Mouse (Mus musculus): Measurements from ENCODE around the gene Hdac10. TPM values are rescaled to one million over a fixed set of nuclear protein-coding genes. Genes with fewer than 3 reads are reported as not detected.
A peak's percentile ranks its signal among the peaks of the same experiment; 100 is the strongest.

Gene Hdac10
- polyA plus RNA-seq, 1 experiment from 2014 or later = 18.5 TPM

DNA sequence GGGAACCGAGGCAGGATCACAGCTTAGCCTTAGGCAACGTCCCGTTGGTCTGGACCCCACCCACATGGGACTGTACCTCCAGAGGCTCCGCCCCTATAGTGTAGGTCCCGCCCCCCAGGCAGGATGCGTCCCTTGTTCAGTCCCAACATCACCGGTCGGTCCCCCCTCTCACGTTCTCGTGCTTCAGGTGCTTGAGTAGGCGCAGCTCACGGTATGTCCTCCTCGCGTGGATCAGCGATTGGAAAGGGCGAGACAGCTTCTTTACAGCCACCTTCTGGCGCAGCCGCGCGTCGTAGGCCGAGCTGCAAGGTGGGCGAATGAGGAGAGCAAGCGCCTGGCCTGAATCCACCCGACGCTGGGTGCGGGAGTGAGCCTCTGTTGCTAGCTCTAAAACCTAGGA, 18.0 kb upstream of the Hdac10 start:
- WGBS = 3% methylated on average over 27 of the region's 27 CpGs
- Histone ChIP-seq H3K36me3 (peaks cover 46% of the 10 kb centered on the region), H3K4me1 (replicated peaks) (peaks cover 66% of the 10 kb centered on the region), H3K27me3 (ENCODE audit: insufficient read depth, poor library complexity, severe bottlenecking) (peaks cover 56% of the 10 kb centered on the region), H3K27ac (peak overlapping the region; percentile 76), H3K9me3 (no peaks in the 10 kb centered on the region), H3K4me3 (peak overlapping the region; percentile 71)
- DNase-seq (ENCODE audit: low spot score) = peak; percentile 45

DNA sequence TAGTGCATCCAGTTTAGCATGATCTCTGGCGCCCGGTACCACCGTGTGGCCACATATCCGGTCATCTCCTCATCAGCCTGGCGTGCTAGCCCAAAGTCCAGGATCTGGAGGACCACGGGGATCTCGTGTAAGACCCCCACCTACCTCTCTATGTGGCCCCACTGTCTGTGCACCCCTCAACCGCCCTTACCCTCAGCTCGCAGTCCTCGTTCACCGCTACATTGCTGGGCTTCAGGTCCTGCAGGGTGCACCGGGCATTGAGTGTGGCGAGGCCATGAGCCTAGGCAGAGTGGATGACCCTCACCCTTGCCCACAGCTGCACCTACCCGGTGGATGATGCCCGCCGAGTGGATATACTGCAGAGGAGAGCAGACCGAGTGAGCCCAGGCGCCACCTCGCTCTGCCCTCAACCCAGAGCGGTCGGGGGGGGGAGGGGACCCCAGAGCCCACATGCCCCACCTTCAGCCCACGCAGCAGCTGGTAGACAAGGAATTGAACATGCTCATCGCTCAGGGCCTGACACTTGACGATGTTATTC, 17.4 kb upstream of the Hdac10 start:
- Histone ChIP-seq H3K4me1 (replicated peaks) (peaks cover 68% of the 10 kb centered on the region), H3K27ac (no peak overlapping the region; the same call in 1 of the 2 replicates), H3K9me3 (no peaks in the 10 kb centered on the region), H3K27me3 (ENCODE audit: insufficient read depth, poor library complexity, severe bottlenecking) (peaks cover 63% of the 10 kb centered on the region), H3K36me3 (peaks cover 46% of the 10 kb centered on the region), H3K4me3 (peak overlapping the region; percentile 71; the same call in 1 of the 2 replicates)
- WGBS = 76% methylated on average over 24 of the region's 24 CpGs
- DNase-seq (ENCODE audit: low spot score) = no peak

DNA sequence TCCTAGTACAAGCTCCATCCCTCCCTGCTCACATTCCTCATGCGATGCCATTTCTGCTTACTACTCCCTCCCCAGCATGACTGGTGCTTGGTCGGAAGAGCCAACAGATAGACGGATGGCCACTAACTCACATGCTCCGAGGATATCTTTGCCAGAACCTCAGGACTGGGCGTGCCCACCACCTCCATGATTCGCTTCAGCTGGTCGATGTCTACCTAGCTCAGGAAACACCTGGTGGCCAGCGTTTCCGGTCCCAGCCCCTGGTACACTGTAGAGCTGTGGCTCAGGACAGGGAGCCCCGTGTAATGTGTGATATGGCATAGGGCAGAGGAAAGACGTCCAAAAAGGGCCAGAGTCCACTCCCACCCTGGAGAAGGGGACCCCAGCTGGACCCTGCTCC, 16.5 kb upstream of the Hdac10 start:
- Histone ChIP-seq H3K27ac (no peak overlapping the region), H3K36me3 (peaks cover 46% of the 10 kb centered on the region), H3K9me3 (no peaks in the 10 kb centered on the region), H3K27me3 (ENCODE audit: insufficient read depth, poor library complexity, severe bottlenecking) (peaks cover 70% of the 10 kb centered on the region), H3K4me1 (replicated peaks) (peaks cover 68% of the 10 kb centered on the region), H3K4me3 (no peak overlapping the region)
- DNase-seq (ENCODE audit: low spot score) = no peak
- 91% methylated on average over 11 of the region's 11 CpGs for WGBS

DNA sequence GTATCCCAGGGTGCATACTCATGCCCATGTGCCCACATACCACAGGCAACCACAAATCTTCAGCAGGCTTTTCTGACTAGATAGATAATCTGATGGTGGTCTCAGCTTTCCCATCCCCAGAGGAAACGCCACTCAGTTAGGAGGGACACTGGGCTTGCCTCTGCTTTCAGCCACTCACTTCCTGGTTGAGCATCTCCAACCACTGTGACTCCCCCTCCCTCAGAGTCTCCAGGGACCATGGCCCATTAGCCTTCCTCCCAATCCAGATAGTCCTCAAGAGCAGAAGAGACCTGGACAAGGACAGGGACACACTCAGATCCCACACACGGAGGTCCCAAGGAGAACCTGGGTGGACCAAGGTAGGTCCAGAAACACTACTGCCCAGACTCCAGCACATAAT, 14.6 kb upstream of the Hdac10 start:
- H3K4me3 ChIP-seq = no peak overlapping the region
- 86% methylated on average over 2 of the region's 2 CpGs for WGBS
- H3K36me3 ChIP-seq = peaks cover 46% of the 10 kb centered on the region
- H3K27ac ChIP-seq = no peak overlapping the region
- H3K27me3 ChIP-seq (ENCODE audit: insufficient read depth, poor library complexity, severe bottlenecking) = peaks cover 62% of the 10 kb centered on the region
- no peaks in the 10 kb centered on the region for H3K9me3 ChIP-seq
- H3K4me1 ChIP-seq (replicated peaks) = peaks cover 68% of the 10 kb centered on the region
- DNase-seq (ENCODE audit: low spot score) = no peak

DNA sequence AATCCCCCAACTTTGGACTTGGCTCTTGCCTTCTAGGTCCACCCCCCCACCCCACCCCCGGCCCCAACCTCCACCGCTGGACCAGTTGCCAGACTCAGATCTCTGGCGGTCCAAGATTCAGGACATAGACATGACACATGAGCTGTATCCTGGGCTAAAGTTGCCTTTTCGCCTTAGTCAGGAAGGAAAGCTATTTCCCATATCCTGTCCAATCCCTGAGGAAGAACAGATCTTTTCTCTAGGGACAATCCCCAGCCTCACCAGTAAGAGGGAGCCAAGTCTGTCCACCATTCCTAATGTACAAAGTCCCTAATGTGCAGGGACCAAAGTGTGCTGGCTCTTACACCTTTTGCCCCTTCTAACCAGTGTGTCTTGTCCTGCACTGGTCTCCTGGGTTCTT, 13.4 kb upstream of the Hdac10 start:
- H3K27ac ChIP-seq = no peak overlapping the region
- H3K36me3 ChIP-seq = peaks cover 46% of the 10 kb centered on the region
- DNase-seq (ENCODE audit: low spot score) = no peak
- H3K27me3 ChIP-seq (ENCODE audit: insufficient read depth, poor library complexity, severe bottlenecking) = peaks cover 50% of the 10 kb centered on the region
- no peaks in the 10 kb centered on the region for H3K9me3 ChIP-seq
- peaks cover 66% of the 10 kb centered on the region for H3K4me1 ChIP-seq (replicated peaks)
- no peak overlapping the region for H3K4me3 ChIP-seq
- WGBS = 73% methylated on average over 4 of the region's 4 CpGs

DNA sequence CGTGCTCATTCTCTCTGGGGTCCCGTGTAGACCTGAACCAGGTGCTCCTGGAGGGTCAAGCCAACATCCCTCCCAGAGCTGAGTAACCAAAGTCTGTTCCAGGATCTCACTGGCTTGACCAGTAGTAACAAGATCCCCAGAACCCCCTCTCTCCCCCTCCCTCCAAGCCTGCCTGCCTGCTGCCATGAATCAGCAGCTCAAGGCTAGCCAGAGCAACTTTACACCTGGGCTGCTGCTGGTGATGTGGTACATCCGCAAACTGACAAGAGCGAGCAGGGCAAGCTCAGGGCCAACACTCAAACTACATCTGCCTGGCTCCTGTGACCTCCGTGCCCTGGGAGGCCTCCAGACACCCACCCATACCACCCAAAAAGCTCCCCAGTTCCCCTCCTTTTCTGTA, 12.9 kb upstream of the Hdac10 start:
- Histone ChIP-seq H3K4me1 (replicated peaks) (peaks cover 61% of the 10 kb centered on the region), H3K36me3 (peaks cover 44% of the 10 kb centered on the region), H3K4me3 (peak overlapping the region; percentile 66), H3K9me3 (no peaks in the 10 kb centered on the region), H3K27me3 (ENCODE audit: insufficient read depth, poor library complexity, severe bottlenecking) (peaks cover 45% of the 10 kb centered on the region), H3K27ac (peak overlapping the region; percentile 88)
- 21% methylated on average over 5 of the region's 5 CpGs for WGBS
- DNase-seq (ENCODE audit: low spot score) = peak; percentile 20

DNA sequence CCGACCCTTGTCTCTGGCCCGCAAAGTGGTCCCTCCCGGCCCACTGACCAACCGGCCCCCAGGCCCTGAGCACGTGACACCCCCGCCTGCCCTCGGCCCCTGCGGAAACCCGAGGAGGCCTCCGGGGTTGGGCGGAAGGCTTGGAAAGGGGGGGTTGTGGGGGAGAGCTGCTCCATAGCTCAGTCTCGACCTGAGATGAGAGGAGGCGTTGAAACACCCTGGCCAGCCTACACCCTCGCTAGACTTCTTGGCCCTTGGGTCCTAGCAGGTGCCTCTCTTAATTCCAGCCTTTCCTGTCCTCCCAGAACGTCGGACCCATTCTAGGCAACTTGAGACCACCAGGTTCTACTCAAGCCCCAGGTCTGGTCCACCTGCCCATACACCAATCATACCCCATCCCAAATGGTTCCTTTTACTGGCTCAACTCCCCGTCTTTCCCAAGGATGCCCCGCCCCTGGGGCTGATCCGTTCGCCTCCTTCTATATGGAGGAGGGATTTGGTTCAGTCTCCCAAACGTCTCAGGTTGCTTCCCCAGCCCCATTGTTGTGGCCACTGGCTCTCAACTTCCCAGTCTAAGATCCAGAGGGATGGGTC, 12.3 kb upstream of the Hdac10 start, which contains the start of gene Mapk12:
Gene Mapk12 (minus strand): TSS at position 45 of the 594 bp plus-strand sequence.
- H3K4me1 ChIP-seq (replicated peaks) = peaks cover 54% of the 10 kb centered on the region
- peak; percentile 79 for DNase-seq (ENCODE audit: low spot score)
- H3K4me3 ChIP-seq = peak within 1 kb of the TSS; percentile 66
- WGBS = 1% methylated on average over 21 of the region's 21 CpGs
- H3K36me3 ChIP-seq = peaks cover 38% of the 10 kb centered on the region
- no peaks in the 10 kb centered on the region for H3K9me3 ChIP-seq
- peak within 1 kb of the TSS; percentile 88 for H3K27ac ChIP-seq
- H3K27me3 ChIP-seq (ENCODE audit: insufficient read depth, poor library complexity, severe bottlenecking) = peaks cover 38% of the 10 kb centered on the region

DNA sequence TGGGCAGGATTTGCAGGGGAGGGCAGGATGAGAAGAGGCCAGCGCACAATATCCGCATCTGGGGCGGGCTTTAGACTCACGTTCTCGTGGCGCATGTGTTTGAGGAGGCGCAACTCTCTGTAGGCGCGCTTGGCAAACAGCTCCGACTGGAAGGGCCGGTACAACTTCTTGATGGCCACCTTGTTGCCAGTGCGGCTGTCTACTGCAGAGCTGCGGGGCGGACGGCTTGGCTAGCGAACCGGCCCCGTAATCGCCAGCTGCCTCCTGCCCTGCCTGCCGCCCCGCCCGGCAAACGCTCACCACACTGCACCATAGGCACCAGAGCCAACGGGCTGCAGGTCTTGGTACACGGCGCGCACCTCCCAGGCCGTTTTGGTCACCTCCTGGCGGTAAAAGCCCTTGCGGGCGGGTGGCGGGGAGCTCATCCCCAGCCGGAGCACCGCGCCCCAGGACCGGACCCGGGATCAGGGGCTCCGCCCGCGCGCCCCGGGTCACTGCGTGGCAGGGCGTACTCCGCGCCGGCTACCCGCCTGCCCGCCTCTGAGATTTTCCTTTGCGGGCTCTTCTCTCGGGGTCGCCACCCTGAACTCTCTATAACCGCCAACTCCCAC, 11.7 kb upstream of the Hdac10 start:
- no peaks in the 10 kb centered on the region for H3K9me3 ChIP-seq
- peaks cover 32% of the 10 kb centered on the region for H3K27me3 ChIP-seq (ENCODE audit: insufficient read depth, poor library complexity, severe bottlenecking)
- WGBS = under 1% methylated on average over 53 of the region's 53 CpGs
- H3K27ac ChIP-seq = peak overlapping the region; percentile 88
- H3K4me3 ChIP-seq = peak overlapping the region; percentile 66
- DNase-seq (ENCODE audit: low spot score) = peak; percentile 58
- peaks cover 52% of the 10 kb centered on the region for H3K4me1 ChIP-seq (replicated peaks)
- H3K36me3 ChIP-seq = peaks cover 34% of the 10 kb centered on the region

DNA sequence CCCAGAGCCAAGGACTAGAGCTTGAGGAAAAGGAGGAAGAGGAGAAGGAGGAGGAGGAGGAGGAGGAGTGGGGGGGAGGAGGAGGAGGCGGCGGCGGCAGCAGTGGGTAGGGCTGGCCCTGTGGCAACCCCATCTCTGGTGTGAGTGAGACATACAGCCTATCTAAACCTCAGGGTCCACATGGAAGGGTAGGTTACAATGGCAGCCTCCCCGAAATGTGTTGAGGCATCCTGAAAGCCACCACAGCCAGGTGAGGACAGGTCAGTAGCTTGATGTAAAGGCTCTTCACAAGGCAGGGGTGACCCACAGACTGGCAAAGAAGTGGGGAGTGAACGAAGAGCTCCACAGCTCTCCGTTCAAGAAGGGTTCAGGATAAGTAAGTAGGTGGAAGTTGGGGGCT, 10.0 kb upstream of the Hdac10 start:
- no peak overlapping the region for H3K27ac ChIP-seq
- no peaks in the 10 kb centered on the region for H3K9me3 ChIP-seq
- H3K4me1 ChIP-seq (replicated peaks) = peaks cover 51% of the 10 kb centered on the region
- H3K4me3 ChIP-seq = peak overlapping the region; percentile 0; the same call in 1 of the 2 replicates
- H3K27me3 ChIP-seq (ENCODE audit: insufficient read depth, poor library complexity, severe bottlenecking) = peaks cover 28% of the 10 kb centered on the region
- peaks cover 22% of the 10 kb centered on the region for H3K36me3 ChIP-seq
- no peak for DNase-seq (ENCODE audit: low spot score)
- 95% methylated on average over 6 of the region's 6 CpGs for WGBS

DNA sequence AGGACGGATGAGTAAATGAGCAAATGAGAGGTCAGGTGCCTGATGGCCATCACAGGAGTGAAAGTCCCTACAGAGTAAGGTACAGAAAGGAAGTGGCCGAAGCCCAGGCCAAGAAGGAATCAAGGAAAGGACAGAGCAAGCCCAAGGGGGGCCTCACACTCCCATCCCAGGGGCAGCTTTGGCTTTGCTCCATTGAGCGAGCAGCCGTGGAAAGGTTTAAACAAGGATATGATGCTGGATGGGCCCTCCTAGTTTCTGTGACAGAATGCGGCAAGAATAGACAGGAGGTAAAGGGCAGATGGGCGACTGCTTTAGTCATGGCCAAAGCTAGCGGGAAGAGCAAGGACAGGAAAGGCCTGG, 9.5 kb upstream of the Hdac10 start:
- WGBS = 89% methylated on average over 7 of the region's 7 CpGs
- Histone ChIP-seq H3K4me1 (replicated peaks) (peaks cover 51% of the 10 kb centered on the region), H3K36me3 (peaks cover 21% of the 10 kb centered on the region), H3K27me3 (ENCODE audit: insufficient read depth, poor library complexity, severe bottlenecking) (peaks cover 28% of the 10 kb centered on the region), H3K4me3 (no peak overlapping the region), H3K9me3 (no peaks in the 10 kb centered on the region), H3K27ac (no peak overlapping the region)
- no peak for DNase-seq (ENCODE audit: low spot score)

DNA sequence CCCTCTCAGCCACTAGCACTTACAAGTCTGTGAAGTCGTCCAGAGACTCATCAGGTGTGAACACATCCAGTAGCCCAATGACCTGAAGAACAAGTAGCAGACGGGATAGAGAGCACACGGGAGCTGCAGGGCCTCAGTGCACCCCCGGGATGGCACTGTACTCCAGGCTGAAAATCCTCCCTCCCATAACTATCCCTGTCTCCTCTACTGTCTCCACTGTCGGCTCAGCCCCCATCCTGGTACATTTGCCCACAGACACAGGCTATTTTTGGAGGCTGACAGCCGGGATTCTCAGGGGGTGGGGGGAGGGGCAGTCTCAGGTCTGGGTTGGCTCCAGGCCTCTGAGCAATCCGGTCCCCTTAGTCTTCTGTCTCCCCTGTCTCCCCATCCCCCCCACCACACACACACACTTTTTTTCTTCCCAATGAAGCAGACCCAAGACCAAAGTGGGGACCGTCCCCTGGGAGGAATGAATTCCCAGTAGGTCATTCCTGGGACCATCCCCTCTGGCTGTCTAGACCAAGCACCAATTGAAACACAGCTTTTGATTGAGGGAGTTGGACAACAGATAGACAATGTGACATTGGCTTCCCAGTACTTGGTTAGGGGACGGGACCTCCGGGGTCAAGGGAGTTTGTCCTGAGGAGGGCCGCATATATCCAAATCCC, 9.0 kb upstream of the Hdac10 start:
- H3K4me1 ChIP-seq (replicated peaks) = peaks cover 51% of the 10 kb centered on the region
- H3K9me3 ChIP-seq = no peaks in the 10 kb centered on the region
- no peak overlapping the region for H3K27ac ChIP-seq
- H3K36me3 ChIP-seq = peaks cover 21% of the 10 kb centered on the region
- 0 out of 2 replicates have a peak overlapping the region, but pooled peaks have one; percentile 6 for H3K4me3 ChIP-seq
- DNase-seq (ENCODE audit: low spot score) = no peak
- WGBS = 74% methylated on average over 11 of the region's 11 CpGs
- peaks cover 24% of the 10 kb centered on the region for H3K27me3 ChIP-seq (ENCODE audit: insufficient read depth, poor library complexity, severe bottlenecking)

DNA sequence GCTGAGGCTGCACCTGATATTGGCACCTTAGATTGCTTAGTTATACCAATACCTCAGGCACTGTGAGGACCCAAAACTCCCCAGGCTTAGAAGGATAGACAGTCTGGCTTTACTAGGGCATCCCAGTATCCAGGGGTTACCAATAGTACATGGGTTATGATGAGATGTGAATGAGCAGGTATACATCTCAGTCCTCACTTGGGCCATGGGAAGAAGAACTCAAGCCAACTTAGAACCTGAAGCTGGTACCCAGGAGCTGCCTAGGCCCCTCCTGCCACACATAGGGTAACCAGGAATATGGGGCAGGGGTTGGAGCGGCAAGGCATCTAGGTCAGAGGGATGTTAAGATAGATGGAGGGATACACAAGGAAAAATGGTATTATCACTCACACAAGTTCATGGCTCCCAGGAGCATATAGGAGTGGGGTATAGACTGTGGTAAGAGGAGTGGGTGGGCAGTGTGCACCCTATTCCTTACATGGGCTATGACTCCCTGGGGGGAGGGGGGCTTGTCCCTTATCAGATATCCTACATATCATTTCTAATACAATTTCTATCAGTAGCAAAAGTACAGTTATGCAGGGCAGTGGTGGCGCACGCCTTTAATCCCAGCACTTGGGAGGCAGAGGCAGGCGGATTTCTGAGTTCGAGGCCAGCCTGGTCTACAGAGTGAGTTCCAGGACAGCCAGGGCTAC, 8.1 kb upstream of the Hdac10 start:
- Histone ChIP-seq H3K36me3 (peaks cover 25% of the 10 kb centered on the region), H3K9me3 (no peaks in the 10 kb centered on the region), H3K4me3 (no peak overlapping the region), H3K27me3 (ENCODE audit: insufficient read depth, poor library complexity, severe bottlenecking) (peaks cover 16% of the 10 kb centered on the region), H3K27ac (no peak overlapping the region), H3K4me1 (replicated peaks) (peaks cover 44% of the 10 kb centered on the region)
- WGBS = 92% methylated on average over 5 of the region's 5 CpGs
- no peak for DNase-seq (ENCODE audit: low spot score)

All from hindbrain, embryonic 10.5 days (tissue).